Mouse (Mus musculus): ENCODE measurements around the gene Eno2. TPM values are rescaled to one million over a fixed set of nuclear protein-coding genes. Genes with fewer than 3 reads are reported as not detected.

Eno2 gene
- polyA plus RNA-seq, 1 experiment from 2014 or later = 4.0 TPM

- Histone ChIP-seq H3K4me3 (peak overlapping the region; percentile 64), H3K27me3 (ENCODE audit: poor library complexity, severe bottlenecking) (peaks cover 72% of the 10 kb centered on the region), H3K27ac (peak overlapping the region; percentile 81), H3K36me3 (replicated peaks) (no peaks in the 10 kb centered on the region), H3K9me3 (no peaks in the 10 kb centered on the region), H3K4me1 (peaks cover 45% of the 10 kb centered on the region)
- 56% methylated on average over 7 of the region's 7 CpGs for WGBS
- DNase-seq (ENCODE audit: extremely low spot score, low spot score) = no peak
Measured at GRCm38 (mm10) chr6:124770013-124770412, 540 bp upstream of the Eno2 start.

DNA sequence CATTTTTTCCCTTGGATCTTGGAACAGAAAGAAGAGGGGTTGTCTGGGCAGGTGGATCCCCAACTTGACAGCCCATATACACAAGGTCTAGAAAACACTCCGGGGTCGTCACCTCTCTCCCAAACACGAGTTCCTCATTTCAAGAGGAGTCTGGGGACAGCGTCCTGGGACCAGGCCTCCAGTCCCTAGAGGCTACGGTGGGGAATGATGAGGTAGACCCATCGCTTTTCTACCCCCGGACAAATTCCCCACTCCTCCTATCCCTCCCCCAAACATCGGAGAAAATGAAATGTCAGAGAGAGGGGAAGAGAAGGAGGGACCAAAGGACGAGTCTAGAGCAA, 799 bp downstream of the Eno2 start:
- H3K4me1 ChIP-seq = peaks cover 45% of the 10 kb centered on the region
- H3K9me3 ChIP-seq = no peaks in the 10 kb centered on the region
- H3K36me3 ChIP-seq (replicated peaks) = no peaks in the 10 kb centered on the region
- peaks cover 80% of the 10 kb centered on the region for H3K27me3 ChIP-seq (ENCODE audit: poor library complexity, severe bottlenecking)
- 3% methylated on average over 9 of the region's 9 CpGs for WGBS
- H3K27ac ChIP-seq = peak overlapping the region; percentile 81; the same call in 1 of the 2 replicates
- no peak for DNase-seq (ENCODE audit: extremely low spot score, low spot score)
- peak overlapping the region; percentile 64 for H3K4me3 ChIP-seq

- peaks cover 45% of the 10 kb centered on the region for H3K4me1 ChIP-seq
- peak; percentile 38 for DNase-seq (ENCODE audit: extremely low spot score, low spot score)
- H3K36me3 ChIP-seq (replicated peaks) = no peaks in the 10 kb centered on the region
- peak overlapping the region; percentile 64 for H3K4me3 ChIP-seq
- WGBS = 17% methylated on average over 19 of the region's 19 CpGs
- H3K27ac ChIP-seq = peak overlapping the region; percentile 81
- H3K27me3 ChIP-seq (ENCODE audit: poor library complexity, severe bottlenecking) = peaks cover 79% of the 10 kb centered on the region
- H3K9me3 ChIP-seq = no peaks in the 10 kb centered on the region
Measured at GRCm38 (mm10) chr6:124767920-124768703, 1.4 kb downstream of the Eno2 start.

DNA sequence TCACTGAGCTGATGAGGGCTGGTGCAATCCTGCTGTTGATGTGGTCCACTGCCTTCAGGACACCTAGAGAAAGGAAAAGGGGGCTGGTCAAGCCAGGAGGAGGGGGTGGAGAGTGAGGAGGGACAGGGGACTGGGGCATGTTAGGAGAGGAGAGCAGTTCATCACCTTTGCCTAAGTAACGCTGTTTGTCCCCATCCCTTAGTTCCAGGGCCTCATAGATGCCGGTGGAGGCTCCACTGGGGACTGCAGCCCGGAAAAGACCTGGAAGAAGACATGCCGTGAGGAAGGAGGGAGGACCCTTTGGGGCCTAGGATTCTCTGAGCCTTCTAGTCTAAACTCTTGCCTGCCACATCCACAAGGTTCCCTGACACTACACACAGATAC, 1.9 kb downstream of the Eno2 start:
- 32% methylated on average over 4 of the region's 4 CpGs for WGBS

DNA sequence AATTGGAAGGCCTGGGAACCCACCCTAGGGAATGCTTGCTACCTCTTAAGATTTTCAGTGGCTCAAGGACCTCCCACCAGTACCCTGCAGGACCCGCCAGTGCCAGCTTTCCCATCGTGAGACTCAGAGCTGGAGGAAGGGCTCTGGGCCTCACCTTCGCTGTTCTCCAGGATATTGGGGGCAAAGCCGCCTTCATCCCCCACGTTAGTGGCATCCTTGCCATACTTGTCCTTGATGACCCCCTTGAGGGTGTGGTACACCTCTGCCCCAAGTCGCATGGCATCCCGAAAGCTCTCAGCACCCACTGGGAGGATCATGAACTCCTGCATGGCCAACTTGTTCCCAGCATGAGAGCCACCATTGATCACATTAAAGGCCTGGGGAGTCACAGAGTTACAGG, 3.5 kb downstream of the Eno2 start:
- Histone ChIP-seq H3K27ac (no peak overlapping the region), H3K9me3 (no peaks in the 10 kb centered on the region), H3K36me3 (replicated peaks) (no peaks in the 10 kb centered on the region), H3K27me3 (ENCODE audit: poor library complexity, severe bottlenecking) (peaks cover 65% of the 10 kb centered on the region), H3K4me3 (no peak overlapping the region), H3K4me1 (peaks cover 45% of the 10 kb centered on the region)
- 83% methylated on average over 7 of the region's 7 CpGs for WGBS
- DNase-seq (ENCODE audit: extremely low spot score, low spot score) = no peak

More for the DNA sequence above, 1.9 kb downstream of the Eno2 start:
- Histone ChIP-seq H3K4me3 (peak overlapping the region; percentile 64), H3K9me3 (no peaks in the 10 kb centered on the region), H3K36me3 (replicated peaks) (no peaks in the 10 kb centered on the region), H3K27ac (peak overlapping the region; percentile 81), H3K4me1 (peaks cover 45% of the 10 kb centered on the region), H3K27me3 (ENCODE audit: poor library complexity, severe bottlenecking) (peaks cover 76% of the 10 kb centered on the region)
- DNase-seq (ENCODE audit: extremely low spot score, low spot score) = no peak

DNA sequence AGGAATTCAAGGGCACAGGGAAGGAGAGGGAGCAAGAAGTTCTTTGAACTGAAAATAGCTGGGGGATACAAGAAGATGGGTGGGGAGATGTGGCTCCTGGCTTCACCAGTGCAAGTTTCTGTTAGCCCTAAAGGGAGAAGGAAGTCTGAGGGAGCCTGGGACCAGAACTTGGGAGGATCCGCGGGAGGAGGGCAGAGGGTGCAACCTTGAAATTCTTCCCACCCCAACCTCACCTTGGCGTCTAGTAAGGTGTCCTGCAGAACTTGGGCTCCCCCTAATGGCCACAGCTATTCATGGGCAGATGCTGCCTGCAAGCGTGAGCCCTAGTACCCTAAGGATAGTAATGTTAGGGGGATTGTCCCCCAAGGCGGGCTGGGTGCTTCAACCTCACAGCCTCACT, 10.2 kb downstream of the Eno2 start:
- peak overlapping the region; percentile 99 for H3K27ac ChIP-seq
- peak; percentile 78 for DNase-seq (ENCODE audit: extremely low spot score, low spot score)
- H3K27me3 ChIP-seq (ENCODE audit: poor library complexity, severe bottlenecking) = peaks cover 12% of the 10 kb centered on the region
- 6% methylated on average over 5 of the region's 5 CpGs for WGBS
- H3K9me3 ChIP-seq = no peaks in the 10 kb centered on the region
- H3K4me1 ChIP-seq = peaks cover 45% of the 10 kb centered on the region
- H3K4me3 ChIP-seq = peak overlapping the region; percentile 91
- H3K36me3 ChIP-seq (replicated peaks) = 0 out of 2 replicates have a peak, but pooled peaks cover 2% of the 10 kb centered on the region

GRCm38 (mm10) chr6:124758849-124759232, 10.6 kb downstream of the Eno2 start:
- 71% methylated on average over 2 of the region's 2 CpGs for WGBS
- no peak for DNase-seq (ENCODE audit: extremely low spot score, low spot score)
- Histone ChIP-seq H3K9me3 (no peaks in the 10 kb centered on the region), H3K4me1 (peaks cover 49% of the 10 kb centered on the region), H3K4me3 (peak overlapping the region; percentile 91), H3K27ac (peak overlapping the region; percentile 99), H3K36me3 (replicated peaks) (0 out of 2 replicates have a peak, but pooled peaks cover 2% of the 10 kb centered on the region), H3K27me3 (ENCODE audit: poor library complexity, severe bottlenecking) (peaks cover 8% of the 10 kb centered on the region)

DNA sequence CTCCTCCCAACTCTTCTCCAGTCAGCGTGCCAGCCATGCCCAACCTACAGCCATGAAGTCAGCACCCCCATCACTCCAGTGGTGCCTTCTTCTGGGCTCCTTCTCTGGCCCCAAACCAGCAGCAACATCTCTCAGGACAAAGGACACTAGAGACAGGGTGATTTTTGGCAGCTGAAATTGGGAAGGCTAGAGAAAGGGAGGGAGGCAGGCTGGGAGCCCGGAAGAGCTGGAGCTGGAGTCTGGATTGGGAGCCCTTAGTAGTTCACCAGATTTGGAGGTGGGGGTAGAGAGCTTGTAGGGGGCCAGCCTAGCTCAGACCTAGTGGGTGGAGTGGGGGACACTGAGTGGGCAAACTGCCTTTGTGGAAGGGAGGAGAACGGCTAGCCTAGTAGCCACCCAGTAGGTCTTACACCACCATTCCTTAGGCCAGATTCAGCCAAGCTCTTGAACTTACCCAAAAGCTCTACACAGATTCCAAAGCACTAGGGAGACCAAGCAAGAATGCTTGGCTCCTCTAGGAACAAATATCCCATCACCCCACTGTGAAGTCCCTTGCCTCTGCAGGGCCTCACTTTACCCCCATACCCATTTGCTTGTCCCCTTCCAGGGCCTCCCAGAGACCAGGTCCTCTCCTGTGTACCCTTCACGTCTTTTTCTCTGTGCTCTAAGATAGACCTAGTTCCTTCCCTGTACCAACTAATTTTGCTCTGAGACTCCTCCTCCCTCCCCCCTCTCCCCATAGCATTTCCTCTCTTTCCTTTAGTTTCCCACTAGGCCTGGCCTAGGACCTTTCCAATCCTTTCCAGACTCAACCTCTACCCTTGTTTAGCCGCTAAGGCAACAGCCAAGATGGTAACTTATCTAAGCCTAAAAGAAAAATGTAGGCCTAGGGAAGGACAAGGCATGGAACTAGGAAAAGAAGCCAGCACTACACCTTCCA, 11.3 kb downstream of the Eno2 start:
- no peaks in the 10 kb centered on the region for H3K9me3 ChIP-seq
- peak overlapping the region; percentile 91 for H3K4me3 ChIP-seq
- peak overlapping the region; percentile 99 for H3K27ac ChIP-seq
- DNase-seq (ENCODE audit: extremely low spot score, low spot score) = peak; percentile 53
- 38% methylated on average over 5 of the region's 5 CpGs for WGBS
- H3K4me1 ChIP-seq = peaks cover 54% of the 10 kb centered on the region
- peaks cover 3% of the 10 kb centered on the region for H3K27me3 ChIP-seq (ENCODE audit: poor library complexity, severe bottlenecking)
- peaks cover 7% of the 10 kb centered on the region; the same call in 1 of the 2 replicates for H3K36me3 ChIP-seq (replicated peaks)

DNA sequence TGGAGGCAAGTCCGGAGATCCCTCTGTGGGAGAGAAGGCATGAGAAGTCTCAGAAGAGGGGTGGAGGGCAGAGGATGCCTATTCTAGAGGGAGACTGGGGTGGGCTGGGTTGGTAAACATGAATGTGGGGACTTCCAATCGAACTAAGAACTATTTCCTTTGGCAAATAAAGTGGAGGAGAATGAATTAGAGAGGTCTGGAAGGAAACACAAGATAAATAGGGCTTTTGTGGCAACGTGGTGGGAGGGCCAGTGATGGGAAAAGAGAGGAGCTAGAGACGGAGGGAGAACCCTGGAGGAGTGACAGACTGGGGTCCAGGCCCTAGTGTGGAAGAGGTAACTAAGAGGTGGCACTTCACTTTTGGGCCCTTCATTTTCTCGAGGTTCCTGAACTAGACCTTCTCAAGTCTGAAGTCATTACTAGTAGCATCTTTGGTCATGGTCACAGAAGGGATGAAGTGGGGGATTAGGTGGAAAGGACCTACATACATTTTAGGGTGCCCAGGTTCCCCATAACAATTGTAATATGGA, 12.1 kb downstream of the Eno2 start:
- Histone ChIP-seq H3K4me1 (peaks cover 54% of the 10 kb centered on the region), H3K4me3 (peak overlapping the region; percentile 91), H3K9me3 (no peaks in the 10 kb centered on the region), H3K27me3 (ENCODE audit: poor library complexity, severe bottlenecking) (no peaks in the 10 kb centered on the region; the same call in 1 of the 2 replicates), H3K36me3 (replicated peaks) (peaks cover 14% of the 10 kb centered on the region), H3K27ac (peak overlapping the region; percentile 99)
- DNase-seq (ENCODE audit: extremely low spot score, low spot score) = no peak
- 4% methylated on average over 5 of the region's 5 CpGs for WGBS

DNA sequence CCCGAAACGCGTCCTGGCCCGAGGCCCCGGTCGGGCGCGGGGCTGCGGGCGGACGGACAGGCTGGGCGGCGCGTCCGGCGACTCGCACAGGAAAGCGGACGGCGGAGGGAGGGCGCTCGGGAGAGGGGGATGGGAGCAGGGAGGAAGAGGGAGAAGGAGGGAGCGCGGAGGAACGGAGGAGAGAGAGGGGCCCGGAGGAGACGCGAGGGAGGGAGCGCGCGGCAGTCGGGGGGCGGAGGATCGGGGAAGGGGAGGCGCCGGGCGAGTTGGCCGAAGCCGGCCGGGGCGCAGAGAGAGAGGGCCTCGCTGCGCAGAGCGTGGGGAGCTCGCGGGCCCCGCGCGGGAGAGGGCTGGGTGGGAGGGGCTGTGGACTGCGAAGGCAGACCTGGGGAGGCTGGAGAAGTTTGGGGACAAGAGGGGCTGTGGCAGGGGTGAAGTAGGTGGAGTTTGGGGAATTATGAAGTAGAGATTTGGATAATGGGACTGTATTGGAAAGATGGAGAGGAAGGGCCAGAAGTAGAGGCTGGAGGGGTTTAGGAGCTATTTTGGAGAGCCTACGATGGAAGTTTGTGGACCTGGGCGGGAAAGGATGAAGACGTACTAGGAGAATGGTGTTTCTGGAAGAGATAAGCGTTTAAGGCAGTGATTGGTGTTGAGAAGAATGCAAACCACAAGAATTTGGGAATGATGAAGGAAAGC, 12.7 kb downstream of the Eno2 start:
- H3K4me3 ChIP-seq = peak overlapping the region; percentile 91
- H3K9me3 ChIP-seq = no peaks in the 10 kb centered on the region
- under 1% methylated on average over 53 of the region's 54 CpGs for WGBS
- DNase-seq (ENCODE audit: extremely low spot score, low spot score) = peak; percentile 86
- H3K36me3 ChIP-seq (replicated peaks) = peaks cover 20% of the 10 kb centered on the region
- H3K4me1 ChIP-seq = peaks cover 54% of the 10 kb centered on the region
- peak overlapping the region; percentile 99 for H3K27ac ChIP-seq
- no peaks in the 10 kb centered on the region; the same call in 1 of the 2 replicates for H3K27me3 ChIP-seq (ENCODE audit: poor library complexity, severe bottlenecking)

GRCm38 (mm10) chr6:124755831-124756595, 13.5 kb downstream of the Eno2 start, which contains the start of the genes Gm45234 and Atn1:
TSS of gene Gm45234 (minus strand) at chr6:124756021.
TSS of gene Atn1 (minus strand) at chr6:124756524.
- Histone ChIP-seq H3K4me1 (peaks cover 54% of the 10 kb centered on the region), H3K27ac (peak within 1 kb of the TSS; percentile 99), H3K27me3 (ENCODE audit: poor library complexity, severe bottlenecking) (no peaks in the 10 kb centered on the region; the same call in 1 of the 2 replicates), H3K36me3 (replicated peaks) (peaks cover 25% of the 10 kb centered on the region), H3K4me3 (peak within 1 kb of the TSS; percentile 91), H3K9me3 (no peaks in the 10 kb centered on the region)
- DNase-seq (ENCODE audit: extremely low spot score, low spot score) = peak; percentile 70
- WGBS = under 1% methylated on average over 70 of the region's 100 CpGs

Measured in forebrain, embryonic 10.5 days (tissue).